Mouse (Mus musculus): Measurements from ENCODE around the gene Fam207a.

Fam207a gene

DNA sequence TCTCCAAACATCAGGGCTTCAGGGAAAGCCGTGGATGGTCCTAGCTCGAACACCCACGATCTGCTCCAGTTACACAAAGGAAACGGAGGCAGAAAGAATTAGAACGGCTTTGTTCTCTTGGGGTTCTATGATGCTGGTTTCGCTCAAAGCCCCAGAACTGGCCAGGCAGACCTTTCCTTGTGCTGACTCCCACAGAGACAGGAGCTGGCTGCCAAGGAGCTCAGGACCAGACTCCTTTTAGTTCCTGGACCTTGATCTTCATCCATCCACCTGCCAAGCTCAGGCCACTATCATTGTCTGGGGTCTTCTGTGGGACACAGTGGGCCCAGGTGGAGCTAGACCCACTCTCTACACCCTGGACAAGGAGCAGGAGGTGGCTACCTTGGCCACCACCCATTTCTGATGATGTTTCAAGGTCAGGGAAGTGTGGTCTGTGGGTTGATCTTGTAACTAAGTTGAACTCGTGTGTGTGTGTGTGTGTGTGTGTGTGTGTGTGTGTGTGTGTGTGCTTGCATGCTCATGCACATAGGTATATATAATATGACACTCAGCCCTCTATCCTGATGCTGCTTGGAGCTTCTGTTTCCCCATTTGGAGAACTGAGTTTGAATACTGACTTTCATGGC is 23.8 kb upstream of the Fam207a start:
- TF ChIP-seq GATA4 (IDR thresholded peaks at IDR 0.05; ENCODE audit: insufficient replicate concordance, low read length) = no peak

DNA sequence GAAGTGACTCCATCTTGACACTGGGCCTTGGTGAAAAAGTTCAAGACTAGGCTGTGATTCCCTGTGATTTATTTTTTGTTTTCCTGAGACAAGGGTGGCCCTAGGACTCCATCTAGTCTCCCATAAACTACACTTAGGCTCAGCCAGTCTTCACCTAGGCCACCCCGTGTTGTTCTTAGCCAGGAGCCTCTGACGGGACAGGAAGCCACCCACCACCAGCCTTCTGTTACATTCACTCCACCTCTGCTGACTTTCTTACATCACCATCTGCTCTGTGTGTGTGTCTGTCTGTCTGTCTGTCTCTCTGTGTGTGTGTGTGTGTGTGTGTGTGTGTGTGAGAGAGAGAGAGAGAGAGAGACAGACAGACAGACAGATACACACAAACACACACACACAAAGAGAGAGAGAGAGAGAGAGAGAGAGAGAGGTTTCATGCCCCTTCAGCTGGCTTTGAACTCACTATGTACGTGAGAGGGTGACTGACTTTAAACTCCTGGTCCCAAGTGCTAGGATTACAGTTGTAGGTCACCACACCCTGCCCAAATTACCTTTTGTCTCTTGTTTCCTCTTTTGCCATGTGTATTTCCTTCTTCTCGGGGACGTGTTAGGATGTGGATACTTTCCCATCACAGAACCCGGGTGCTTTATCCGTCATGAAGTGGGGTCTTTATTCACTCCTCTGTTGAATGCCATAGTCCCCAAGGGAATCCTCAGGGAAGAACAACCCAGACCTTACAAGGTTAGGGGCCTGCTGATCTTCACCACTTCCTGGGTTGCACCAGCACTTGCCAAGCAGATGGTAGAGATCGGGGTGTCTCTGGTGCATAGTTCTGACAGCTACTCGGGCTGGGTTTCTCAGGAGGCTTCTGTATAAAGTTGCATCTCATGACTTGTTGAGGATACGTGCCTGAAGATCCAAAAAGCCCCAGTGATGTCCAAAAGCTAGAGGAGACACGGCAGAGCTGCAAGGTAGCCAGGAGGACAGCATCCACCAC is 21.9 kb upstream of the Fam207a start:
- TF ChIP-seq GATA4 (IDR thresholded peaks at IDR 0.05; ENCODE audit: insufficient replicate concordance, low read length) = no peak

- TF ChIP-seq GATA4 (IDR thresholded peaks at IDR 0.05; ENCODE audit: insufficient replicate concordance, low read length) = no peak
Observed at GRCm38 (mm10) chr10:77536727-77537126, 21.1 kb upstream of the Fam207a start.

DNA sequence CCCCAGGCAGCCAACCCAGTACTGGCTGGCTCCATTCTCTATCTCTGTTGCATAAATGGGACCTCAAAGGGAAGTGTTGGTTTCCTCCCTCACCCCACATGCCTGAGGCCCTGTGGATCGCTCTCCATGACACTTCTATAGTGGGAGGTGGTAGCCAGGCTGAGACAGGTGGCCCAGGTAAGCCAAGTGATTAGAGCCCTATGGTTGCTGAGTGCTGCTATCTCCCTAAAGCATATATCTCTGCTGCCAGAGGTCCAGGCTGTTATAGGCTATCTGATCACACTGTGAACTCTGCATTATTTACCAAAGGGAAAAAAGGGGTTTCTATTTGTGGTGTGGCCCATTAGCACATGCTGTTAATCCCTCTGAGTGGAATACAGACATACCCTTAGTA is 16.4 kb upstream of the Fam207a start:
- no peak for TF ChIP-seq GATA4 (IDR thresholded peaks at IDR 0.05; ENCODE audit: insufficient replicate concordance, low read length)

- TF ChIP-seq GATA4 (IDR thresholded peaks at IDR 0.05; ENCODE audit: insufficient replicate concordance, low read length) = no peak
Observed at GRCm38 (mm10) chr10:77531026-77532019, 15.7 kb upstream of the Fam207a start.

- TF ChIP-seq GATA4 (IDR thresholded peaks at IDR 0.05; ENCODE audit: insufficient replicate concordance, low read length) = no peak
Observed at GRCm38 (mm10) chr10:77530140-77530539, 14.6 kb upstream of the Fam207a start, which contains the start of gene Itgb2. Gene Itgb2 (plus strand): TSS chr10:77530252.

DNA sequence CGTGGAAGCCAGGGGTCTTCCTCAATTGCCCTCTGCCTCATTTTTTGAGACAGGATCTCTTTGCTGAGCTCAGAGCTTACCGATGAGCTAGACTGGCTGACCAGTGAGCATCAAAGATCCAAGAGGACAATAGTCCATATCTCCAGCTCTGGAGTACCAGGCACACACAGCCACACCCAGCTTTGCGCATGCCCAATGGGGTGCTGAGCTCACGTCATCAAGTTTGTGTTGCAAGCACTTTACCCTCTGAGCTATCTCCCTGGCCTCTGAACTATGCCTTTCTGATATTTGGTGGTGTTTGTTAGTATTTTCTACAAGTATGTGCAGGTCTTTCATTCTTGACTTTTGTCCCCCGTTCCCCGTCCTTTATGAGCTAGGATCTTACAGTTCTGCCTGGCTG is 13.0 kb upstream of the Fam207a start:
- 0 out of 2 replicates have a peak, but pooled peaks have one; percentile 68 for TF ChIP-seq GATA4 (IDR thresholded peaks at IDR 0.05; ENCODE audit: insufficient replicate concordance, low read length)

- no peak for TF ChIP-seq GATA4 (IDR thresholded peaks at IDR 0.05; ENCODE audit: insufficient replicate concordance, low read length)
Observed at GRCm38 (mm10) chr10:77526488-77526887, 10.9 kb upstream of the Fam207a start.

DNA sequence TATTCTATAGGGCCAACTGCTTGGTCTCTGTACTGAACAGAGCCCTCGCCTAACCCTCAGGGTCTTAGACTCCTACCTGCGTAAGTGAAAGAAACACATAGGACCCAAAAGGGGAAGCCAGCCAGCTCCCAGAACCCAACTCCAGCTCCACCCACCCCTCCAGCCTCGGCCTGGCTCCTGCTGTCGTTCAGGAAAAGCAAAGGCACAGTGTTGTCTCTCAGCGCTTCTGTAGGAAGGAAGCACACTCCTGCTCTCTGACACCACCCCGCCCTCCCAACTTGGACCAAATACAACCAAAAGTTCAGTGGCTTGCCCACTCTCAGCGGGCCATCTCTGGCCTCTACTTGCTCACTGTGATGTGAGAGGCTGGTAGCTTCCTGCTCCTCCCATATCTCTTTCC is 7.7 kb upstream of the Fam207a start:
- no peak for TF ChIP-seq GATA4 (IDR thresholded peaks at IDR 0.05; ENCODE audit: insufficient replicate concordance, low read length)

DNA sequence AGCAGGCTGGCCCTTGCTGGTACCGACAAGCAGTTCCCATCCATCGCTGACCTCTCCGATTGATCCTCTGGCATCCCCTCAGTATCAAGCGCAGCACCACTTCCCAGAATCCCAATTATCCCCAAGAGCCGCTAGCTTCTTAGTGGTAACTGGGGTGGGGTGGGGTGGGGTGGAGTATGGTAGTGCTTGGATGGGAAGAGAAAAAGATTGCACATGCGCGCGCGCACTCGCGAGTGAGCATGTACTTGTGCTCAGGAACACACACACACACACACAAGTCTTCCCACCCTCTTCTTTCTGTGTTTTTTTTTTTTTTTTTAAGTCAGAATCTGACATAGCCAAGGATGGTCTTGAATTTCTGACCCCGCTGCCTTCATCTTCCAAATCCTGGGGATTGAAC is 7.2 kb upstream of the Fam207a start:
- no peak for TF ChIP-seq GATA4 (IDR thresholded peaks at IDR 0.05; ENCODE audit: insufficient replicate concordance, low read length)

DNA sequence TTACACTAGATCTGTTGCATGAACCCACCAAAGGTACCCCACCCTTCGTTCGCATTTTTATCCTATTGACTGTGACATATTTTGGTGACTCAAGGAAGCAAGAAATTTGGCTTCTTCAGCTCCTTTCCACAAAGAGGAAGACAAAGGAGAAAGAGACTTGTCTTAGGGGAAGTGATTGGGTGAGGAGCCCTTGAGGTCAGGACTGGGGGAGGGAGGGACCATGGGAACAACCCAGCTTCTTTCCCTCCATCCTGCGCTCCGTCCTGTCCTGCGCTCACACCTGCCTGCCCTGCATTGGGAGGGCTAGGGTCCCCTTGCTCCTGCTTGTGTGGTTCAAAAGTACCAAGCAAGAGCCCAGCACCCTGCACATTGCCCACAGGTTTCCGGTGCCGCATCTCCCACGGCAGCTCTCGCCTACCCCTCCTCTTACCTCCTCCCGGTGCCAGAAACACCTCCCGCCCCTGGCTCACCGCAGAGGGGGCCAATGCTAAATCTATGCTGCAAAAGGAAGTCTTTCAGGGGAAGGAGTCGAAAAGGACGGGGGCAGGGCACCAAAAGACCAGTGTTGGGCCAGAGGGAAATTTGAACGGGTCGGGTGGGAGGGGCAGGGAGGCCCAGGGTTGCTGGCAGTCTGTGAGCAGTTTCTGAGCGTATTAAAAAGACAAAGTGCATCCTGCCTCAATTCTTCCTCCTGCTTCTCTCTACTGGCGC is 6.6 kb upstream of the Fam207a start:
- TF ChIP-seq GATA4 (IDR thresholded peaks at IDR 0.05; ENCODE audit: insufficient replicate concordance, low read length) = no peak

DNA sequence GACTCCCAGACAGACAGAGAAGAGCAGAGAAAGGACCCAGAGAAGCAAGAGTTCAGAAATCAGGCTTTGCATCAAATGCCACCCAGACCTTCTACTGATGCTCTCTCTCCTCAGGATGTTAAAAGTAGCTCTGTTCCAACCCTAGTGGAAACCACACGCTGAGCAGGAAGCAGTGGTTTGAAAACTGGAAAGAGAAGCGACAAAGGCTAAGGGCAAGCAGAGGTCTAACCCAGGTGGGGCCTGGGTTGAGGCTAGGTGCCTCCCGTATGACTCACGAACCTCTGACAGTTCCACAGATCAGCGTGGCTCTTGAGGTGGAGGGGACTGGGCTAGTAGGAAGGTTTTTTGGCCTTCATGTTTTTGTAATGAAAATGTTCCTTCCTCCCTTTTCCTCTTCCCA is 4.9 kb upstream of the Fam207a start:
- TF ChIP-seq GATA4 (IDR thresholded peaks at IDR 0.05; ENCODE audit: insufficient replicate concordance, low read length) = no peak

DNA sequence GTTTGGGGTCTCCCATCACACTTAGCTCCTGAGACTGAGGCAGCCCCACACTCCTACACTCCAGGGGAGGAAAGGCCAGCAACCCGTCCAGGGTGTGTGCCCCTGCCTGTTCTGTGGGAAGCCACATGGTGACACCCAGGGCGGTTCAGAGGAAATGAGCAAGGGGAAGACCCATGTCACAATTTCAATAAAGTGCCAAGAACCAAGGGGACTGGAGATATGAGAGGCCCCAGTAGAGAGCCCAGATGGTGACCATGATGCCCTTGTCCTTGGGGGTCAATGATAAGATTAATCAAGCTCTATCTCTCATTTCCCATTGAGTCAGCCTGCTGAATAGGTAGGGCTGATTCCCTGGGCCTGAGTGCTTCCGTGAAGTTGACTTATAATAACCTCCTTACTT is 3.6 kb upstream of the Fam207a start:
- no peak for TF ChIP-seq GATA4 (IDR thresholded peaks at IDR 0.05; ENCODE audit: insufficient replicate concordance, low read length)

GRCm38 (mm10) chr10:77517801-77518200 is 2.2 kb upstream of the Fam207a start:
- no peak for TF ChIP-seq GATA4 (IDR thresholded peaks at IDR 0.05; ENCODE audit: insufficient replicate concordance, low read length)
